Mouse (Mus musculus) gastrocnemius, postnatal 14 days (tissue): Measurements from ENCODE around the gene Ccdc113. TPM values are rescaled to one million over a fixed set of nuclear protein-coding genes. Genes with fewer than 3 reads are reported as not detected.

Source experiments
- DNase-seq: peaks from one replicate; pipeline ENCODE4 v3.0.0; 2021; ENCODE audit warnings: mixed read lengths
- intact Hi-C: fragments of 180-260 bp; cut with DNase I; formaldehyde crosslinking; loops from one replicate; pipeline ENCODE4 v1.15.1; 2025; ENCODE audit warnings: low total_unique reads
- long read RNA-seq, 2 experiments: library from polyadenylated mRNA; stranded (forward); transcript quantifications; one replicate each; pipeline ENCODE4 v2.0.0; 2021
- total RNA-seq, 2 experiments: library from RNA; stranded (reverse); gene quantifications; 2 replicates each; pipeline ENCODE4 v1.2.3; 2021

Gene Ccdc113
- total RNA-seq: not detected
- long read RNA-seq, experiment 1: 0 reads
- long read RNA-seq, experiment 2: 0 reads

DNA sequence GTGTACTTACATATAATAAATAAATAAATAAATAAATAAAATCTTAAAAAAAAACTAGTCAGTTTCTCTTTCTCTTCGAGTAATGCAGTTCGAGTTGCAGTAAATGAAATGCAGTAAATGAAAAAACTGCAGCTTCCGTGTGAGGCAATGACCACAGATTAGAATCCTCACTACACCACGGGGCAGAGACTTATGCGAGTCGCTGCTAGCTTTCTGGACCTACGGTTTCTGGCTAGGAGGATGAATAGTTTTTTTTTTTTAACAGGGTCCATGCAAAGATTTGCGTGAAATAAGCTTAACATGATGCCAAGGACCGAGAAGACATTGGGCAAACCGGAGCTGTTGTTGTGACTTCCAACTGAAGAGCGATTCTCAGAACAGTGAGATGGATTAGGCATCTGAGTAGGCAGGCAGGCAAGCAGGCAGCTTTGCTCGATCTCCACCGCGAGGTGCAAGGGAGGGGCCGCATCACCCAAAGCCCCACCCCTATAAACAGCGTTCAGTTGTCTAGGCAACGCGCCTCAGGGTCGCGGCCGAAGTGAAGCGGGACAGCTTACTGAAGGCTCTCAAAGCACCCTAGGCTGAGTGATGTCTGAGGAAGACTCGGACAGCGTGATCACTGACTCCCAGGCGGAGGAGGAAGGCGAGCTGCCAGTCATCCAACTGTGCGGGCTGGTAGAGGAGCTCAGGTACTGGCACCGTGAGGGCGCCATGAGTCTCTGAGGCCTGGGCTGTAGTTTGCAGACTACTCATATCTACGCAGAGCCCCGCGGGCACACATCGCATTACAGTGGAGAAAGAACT is at the start of gene Ccdc113:
Gene Ccdc113 (plus strand): TSS at position 502 of the 804 bp plus-strand sequence.
- intact Hi-C loops: no loop called here
- DNase-seq: peak; percentile 26

- intact Hi-C loops: no loop called here
- no peak for DNase-seq
Measured at GRCm38 (mm10) chr8:95487800-95488697, 45.8 kb upstream of the Ccdc113 start.

DNA sequence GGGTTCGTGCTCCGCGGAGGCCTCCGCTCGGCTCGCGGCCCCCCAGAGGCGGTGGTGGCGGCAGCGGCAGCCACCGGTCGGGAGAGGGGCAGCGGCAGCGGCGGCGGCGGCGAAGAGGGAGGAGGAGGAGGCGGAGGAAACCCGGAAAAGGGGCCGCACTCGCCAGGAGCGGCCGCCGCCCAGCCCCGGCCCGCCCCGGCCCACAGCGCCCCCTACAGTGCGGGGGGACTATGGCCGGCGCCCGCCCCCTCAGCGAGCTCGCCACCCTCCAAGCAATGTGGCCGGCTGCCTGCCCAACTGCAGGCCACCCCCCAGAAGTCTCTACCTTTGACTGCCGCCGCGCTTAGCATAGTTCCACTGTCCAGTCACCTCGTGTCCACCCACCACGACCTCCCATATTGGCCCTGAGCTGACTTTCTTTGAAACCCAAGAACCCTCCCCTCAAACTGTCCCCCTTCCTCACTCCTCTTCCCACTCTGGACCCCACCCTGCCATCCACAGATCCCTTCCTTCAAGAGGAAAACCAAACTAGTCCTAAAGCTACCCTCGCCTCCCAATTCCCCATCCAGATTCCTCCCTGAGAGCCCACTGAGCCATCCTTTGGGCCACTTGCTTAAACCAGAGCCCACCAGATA is 45.1 kb upstream of the Ccdc113 start:
- DNase-seq: peak; percentile 89
- intact Hi-C loops: no loop called here

GRCm38 (mm10) chr8:95490006-95490405 is 43.9 kb upstream of the Ccdc113 start, which contains the start of gene Csnk2a2:
Gene Csnk2a2, minus strand, starts transcription at chr8:95490039.
- intact Hi-C loops: no loop called here
- no peak for DNase-seq

- intact Hi-C loops: no loop called here
- DNase-seq: no peak
Measured at GRCm38 (mm10) chr8:95492057-95492456, 41.8 kb upstream of the Ccdc113 start.

- intact Hi-C loops: no loop called here
Measured at GRCm38 (mm10) chr8:95495444-95495843, 38.4 kb upstream of the Ccdc113 start.

DNA sequence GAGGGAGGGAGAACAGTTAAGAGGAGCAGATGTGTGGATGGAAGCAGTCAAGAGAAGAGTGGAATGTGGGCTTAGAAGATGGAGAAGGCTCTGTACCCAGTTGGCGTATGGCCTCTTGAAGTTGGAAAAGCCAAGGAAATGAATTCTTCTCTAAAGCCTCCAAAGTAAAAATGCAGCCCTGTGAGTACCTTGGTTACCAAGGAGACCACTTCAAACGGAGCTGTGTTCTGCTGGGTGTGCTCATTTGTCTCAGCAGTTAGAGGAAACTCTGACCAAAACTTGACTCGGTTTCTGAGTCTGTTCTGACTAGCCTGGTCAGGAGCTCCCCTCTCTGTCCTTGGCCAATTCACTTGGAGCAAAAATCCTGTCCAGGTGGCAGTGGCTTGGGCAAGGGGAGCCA is 37.5 kb upstream of the Ccdc113 start:
- intact Hi-C loops: no loop called here
- DNase-seq: no peak

More at GRCm38 (mm10) chr8:95495444-95495843, 38.4 kb upstream of the Ccdc113 start:
- DNase-seq: no peak

DNA sequence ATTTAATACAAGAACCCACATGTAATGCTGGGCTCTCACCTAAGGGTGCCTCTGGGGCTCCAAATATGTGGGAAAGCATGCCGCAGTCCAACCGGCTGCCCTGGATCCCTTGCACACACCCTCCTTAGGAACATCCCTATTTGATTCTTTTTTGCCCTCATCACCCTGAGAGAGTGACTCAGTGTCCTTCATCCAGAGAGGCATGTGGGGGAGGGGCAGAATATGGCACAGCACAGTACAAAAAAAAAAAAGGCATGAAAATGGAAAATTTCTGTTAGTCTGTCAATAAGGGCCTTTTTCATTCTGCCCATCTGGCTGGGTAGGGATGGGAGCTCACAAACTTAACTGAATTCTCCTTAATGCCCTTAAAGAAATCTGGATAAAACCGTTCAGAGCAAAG is 36.1 kb upstream of the Ccdc113 start:
- intact Hi-C loops: no loop called here
- no peak for DNase-seq

GRCm38 (mm10) chr8:95499266-95500064 is 34.4 kb upstream of the Ccdc113 start:
- intact Hi-C loops: no loop called here
- DNase-seq: no peak

DNA sequence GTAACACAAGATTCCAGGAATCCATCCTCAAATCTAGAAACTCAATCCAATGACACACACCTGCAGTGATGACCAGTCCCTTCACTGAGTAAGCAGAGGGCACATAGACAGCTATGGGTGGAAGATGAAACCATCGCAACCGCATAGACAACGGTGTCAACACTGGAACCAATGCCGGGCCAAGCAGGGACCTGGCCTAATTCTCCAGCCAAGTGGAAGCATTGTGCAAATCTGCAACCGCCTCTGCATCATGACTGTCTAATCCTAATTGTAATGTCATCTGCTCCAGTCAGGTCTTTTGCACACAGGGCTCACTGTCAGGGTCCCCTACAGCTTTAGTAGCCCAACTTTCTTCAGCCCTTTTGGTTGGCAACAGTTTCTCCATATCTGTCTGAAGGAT is 33.4 kb upstream of the Ccdc113 start:
- intact Hi-C loops: no loop called here
- DNase-seq: no peak

- no peak for DNase-seq
- intact Hi-C loops: no loop called here
Measured at GRCm38 (mm10) chr8:95502431-95502830, 31.5 kb upstream of the Ccdc113 start.

- no peak for DNase-seq
- intact Hi-C loops: no loop called here
Measured at GRCm38 (mm10) chr8:95504835-95505234, 29.1 kb upstream of the Ccdc113 start.

- no peak for DNase-seq
- intact Hi-C loops: no loop called here
Measured at GRCm38 (mm10) chr8:95505606-95506005, 28.3 kb upstream of the Ccdc113 start.

GRCm38 (mm10) chr8:95506245-95506644 is 27.6 kb upstream of the Ccdc113 start:
- intact Hi-C loops: no loop called here

DNA sequence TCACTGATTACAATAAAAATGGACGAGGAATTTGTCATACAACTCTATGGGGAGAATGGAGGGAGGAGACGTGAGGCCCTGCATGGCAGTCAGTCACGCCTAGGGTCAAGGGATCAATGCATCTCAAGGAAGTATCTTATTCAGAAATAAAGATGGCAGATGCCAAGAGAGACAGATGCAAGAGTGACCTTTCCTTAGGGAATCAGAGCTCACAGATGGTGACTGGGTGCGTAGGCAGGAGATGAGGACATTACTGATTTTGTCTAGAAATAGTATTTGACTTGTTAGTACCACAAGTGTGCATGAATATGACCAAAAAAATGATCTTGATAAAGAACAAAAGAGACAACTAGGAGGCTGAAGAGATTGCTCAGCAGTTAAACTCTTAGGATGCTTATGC is 21.6 kb upstream of the Ccdc113 start:
- intact Hi-C loops: no loop called here
- DNase-seq: no peak

More at GRCm38 (mm10) chr8:95506245-95506644, 27.6 kb upstream of the Ccdc113 start:
- DNase-seq: no peak

DNA sequence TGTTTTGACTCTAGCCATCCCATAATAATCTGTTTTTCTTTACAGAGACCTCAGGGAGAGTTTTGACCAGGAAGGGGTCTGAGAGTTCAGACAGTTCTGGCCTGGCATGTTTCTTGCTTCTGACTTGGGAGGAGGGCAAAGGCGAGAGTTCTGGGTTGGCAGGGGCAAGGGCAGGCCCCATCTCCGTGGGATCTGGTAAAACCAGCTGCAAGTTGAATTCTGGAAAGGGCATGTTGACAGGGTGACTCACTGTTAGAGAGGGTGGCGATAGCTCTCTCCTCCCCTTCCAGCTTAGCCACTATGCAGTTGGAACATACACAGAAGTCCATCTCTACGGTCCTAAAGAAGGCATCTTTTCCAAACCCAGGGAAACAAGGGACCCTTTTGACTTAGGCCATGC is 20.7 kb upstream of the Ccdc113 start:
- no peak for DNase-seq
- intact Hi-C loops: no loop called here

DNA sequence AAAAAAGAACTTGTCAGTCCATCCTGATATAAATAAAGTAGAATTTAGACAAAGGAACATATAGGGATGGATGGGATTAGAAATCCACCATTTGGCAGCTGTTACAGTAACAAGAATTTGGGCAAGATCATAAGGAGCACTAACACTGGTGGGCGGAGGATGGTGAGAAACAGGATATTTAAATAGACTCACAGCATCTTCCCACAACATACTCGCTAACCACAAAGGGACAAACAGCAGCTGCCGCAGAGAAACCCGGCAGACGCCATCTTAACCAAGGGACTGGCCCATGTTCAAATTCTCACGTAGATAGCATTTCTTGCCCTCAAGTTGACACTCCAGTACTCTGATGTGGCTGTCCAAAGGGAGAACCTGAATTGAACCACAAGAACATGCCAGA is 17.0 kb upstream of the Ccdc113 start:
- DNase-seq: no peak
- intact Hi-C loops: no loop called here

GRCm38 (mm10) chr8:95523991-95524390 is 9.9 kb upstream of the Ccdc113 start:
- intact Hi-C loops: no loop called here
- no peak for DNase-seq

DNA sequence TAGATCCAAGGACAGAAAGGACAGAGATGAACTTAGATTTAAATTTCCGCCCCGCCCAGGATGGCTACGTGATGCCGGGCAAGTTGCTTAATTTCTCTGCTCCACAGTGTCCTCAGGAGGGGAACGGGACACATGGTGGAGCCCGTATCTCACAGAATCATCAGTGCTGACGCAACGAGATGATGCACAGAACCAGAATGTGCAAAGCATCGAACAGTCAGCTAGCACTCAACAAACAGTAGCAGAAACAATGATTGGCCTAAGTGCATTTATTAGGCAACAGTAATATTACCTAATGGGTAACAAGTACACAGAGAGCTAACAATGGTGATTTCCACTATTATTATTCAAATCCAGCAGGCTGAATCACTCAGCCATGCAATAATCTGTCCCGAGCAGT is 5.7 kb upstream of the Ccdc113 start:
- DNase-seq: no peak
- intact Hi-C loops: no loop called here
